Mouse (Mus musculus) bone marrow macrophage, adult 2 months (primary cell): ENCODE results near the gene Fbxl17.

Experiments
- CTCF ChIP-seq: IDR thresholded peaks from 2 replicates; pipeline ENCODE4 v1.5.1; 2012; ENCODE audit warnings: low read depth, mild to moderate bottlenecking, low read length, moderate library complexity
- POLR2A ChIP-seq: IDR thresholded peaks from 2 replicates; pipeline ENCODE4 v1.6.1; 2012; ENCODE audit warnings: mild to moderate bottlenecking, low read depth, low read length, borderline replicate concordance

- TF ChIP-seq POLR2A, result no peak
- TF ChIP-seq CTCF, result no peak
Measured at GRCm38 (mm10) chr17:63273353-63273752, 226.5 kb downstream of the Fbxl17 start.
